Mouse (Mus musculus): ENCODE measurements around the gene Wfdc21. TPM values are rescaled to one million over a fixed set of nuclear protein-coding genes. Genes with fewer than 3 reads are reported as not detected.

Gene Wfdc21
- polyA plus RNA-seq, 1 experiment from 2014 or later, result not detected

DNA sequence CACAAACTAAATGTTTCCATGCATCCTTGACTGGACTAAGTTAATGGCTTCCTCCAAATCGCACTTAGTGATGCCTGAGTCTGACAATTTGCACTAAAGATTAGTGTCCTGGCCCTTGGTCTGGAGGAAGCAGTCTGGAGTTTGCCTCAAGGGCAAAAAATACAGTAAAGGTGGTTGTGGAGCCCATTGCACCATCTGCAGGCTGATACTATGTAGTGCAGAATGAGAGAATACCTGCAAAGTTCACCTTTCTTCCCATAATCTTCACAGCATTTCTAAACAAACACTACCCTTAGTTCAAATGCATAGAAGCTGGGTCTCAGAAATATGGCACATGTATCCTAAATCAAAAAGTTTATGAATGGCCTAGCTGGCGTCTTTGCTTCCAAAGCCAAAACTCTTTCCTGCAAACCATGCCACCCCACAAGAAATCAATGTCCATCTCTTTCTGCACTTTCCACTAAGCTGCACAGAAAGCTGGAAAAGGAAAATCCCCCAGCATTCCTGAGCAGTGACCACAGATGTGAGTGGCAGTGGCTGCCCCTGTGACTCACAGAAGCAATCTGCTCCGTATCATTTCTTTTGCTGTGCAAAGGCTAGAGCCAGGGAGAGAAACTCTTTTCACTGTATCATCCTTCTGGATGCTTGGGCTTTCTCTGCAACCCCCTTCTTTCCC lies 17.8 kb upstream of the Wfdc21 start:
- Histone ChIP-seq H3K9ac (ENCODE audit: low read length) (no peak overlapping the region), H3K4me1 (ENCODE audit: control insufficient read depth in 2 of 2, insufficient read depth in 2 of 2, low read length in 2 of 2) (no peaks in the 10 kb centered on the region), H3K4me2 (ENCODE audit: low read length) (no peak overlapping the region), H3K36me3 (ENCODE audit: control insufficient read depth, insufficient read depth, low read length) (no peaks in the 10 kb centered on the region), H3K27ac (replicated peaks in 1 of 2; ENCODE audit: control insufficient read depth in 1 of 2, insufficient read depth in 1 of 2, low read depth in 2 of 2, low read length in 2 of 2) (no peak overlapping the region), H3K27me3 (ENCODE audit: control insufficient read depth, insufficient read depth, low read length) (no peaks in the 10 kb centered on the region), H3K4me3 (ENCODE audit: control insufficient read depth in 1 of 2, insufficient read depth in 1 of 2, low read depth in 1 of 2, low read length in 2 of 2) (no peak overlapping the region), H3K9me3 (ENCODE audit: control insufficient read depth, low read length) (peaks cover 3% of the 10 kb centered on the region)
- WGBS, result 50% methylated on average over 3 of the region's 3 CpGs
- no peak for ATAC-seq (ENCODE audit: insufficient number of reproducible peaks, insufficient read depth, low FRiP score, low read depth)

DNA sequence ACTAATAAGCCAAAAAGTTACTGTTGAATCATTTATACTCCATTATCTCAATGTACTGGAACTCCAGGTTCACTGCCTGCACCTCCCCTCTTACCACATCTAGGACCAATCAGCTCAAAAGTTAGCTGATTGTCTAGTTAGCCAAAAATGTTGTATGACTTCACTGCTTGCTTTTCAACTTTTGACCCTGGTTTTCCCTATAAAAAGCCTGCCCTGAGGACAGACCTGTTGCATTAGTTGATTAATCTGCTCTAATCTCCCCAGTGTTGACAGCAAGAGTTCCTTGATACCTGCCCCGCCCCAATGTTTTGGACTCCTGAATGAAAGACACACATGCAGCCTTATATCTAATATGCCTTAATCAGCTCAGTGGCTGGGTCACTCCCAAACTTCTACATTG lies 15.6 kb upstream of the Wfdc21 start:
- Histone ChIP-seq H3K4me3 (ENCODE audit: control insufficient read depth in 1 of 2, insufficient read depth in 1 of 2, low read depth in 1 of 2, low read length in 2 of 2) (no peak overlapping the region), H3K9me3 (ENCODE audit: control insufficient read depth, low read length) (peaks cover 4% of the 10 kb centered on the region), H3K27ac (replicated peaks in 1 of 2; ENCODE audit: control insufficient read depth in 1 of 2, insufficient read depth in 1 of 2, low read depth in 2 of 2, low read length in 2 of 2) (no peak overlapping the region), H3K27me3 (ENCODE audit: control insufficient read depth, insufficient read depth, low read length) (no peaks in the 10 kb centered on the region), H3K9ac (ENCODE audit: low read length) (no peak overlapping the region), H3K36me3 (ENCODE audit: control insufficient read depth, insufficient read depth, low read length) (no peaks in the 10 kb centered on the region), H3K4me2 (ENCODE audit: low read length) (no peak overlapping the region), H3K4me1 (ENCODE audit: control insufficient read depth in 2 of 2, insufficient read depth in 2 of 2, low read length in 2 of 2) (no peaks in the 10 kb centered on the region)
- 67% methylated on average over 1 of the region's 1 CpGs for WGBS
- ATAC-seq (ENCODE audit: insufficient number of reproducible peaks, insufficient read depth, low FRiP score, low read depth), result no peak

DNA sequence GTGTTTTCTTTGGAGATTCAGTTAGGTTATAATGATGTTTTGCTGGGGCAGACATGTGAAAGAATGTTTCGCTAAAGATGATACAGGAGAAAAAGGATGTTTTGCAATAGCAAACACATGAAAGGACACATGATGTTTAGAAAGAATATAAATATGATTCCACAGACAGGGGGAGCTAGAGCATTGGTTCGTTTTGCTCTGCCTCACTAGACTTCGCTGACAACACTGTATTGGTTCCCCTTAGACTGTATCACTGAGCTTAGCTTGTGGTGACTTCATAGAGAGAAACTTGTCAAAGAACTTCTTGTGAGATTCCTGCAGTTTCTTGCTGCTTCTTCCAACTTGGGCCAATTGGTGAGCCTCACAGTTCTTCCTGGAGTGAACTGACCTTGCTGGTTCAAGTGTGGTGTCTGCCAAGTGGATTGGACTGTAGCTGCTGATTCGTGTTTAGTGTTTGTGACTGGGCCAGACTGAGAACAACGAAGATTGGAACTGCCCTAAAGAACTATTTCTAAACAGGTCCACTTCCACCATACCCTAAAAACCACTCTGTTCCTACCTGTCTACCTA lies 13.6 kb upstream of the Wfdc21 start:
- Histone ChIP-seq H3K4me1 (ENCODE audit: control insufficient read depth in 2 of 2, insufficient read depth in 2 of 2, low read length in 2 of 2) (no peaks in the 10 kb centered on the region), H3K9ac (ENCODE audit: low read length) (no peak overlapping the region), H3K36me3 (ENCODE audit: control insufficient read depth, insufficient read depth, low read length) (no peaks in the 10 kb centered on the region), H3K27ac (replicated peaks in 1 of 2; ENCODE audit: control insufficient read depth in 1 of 2, insufficient read depth in 1 of 2, low read depth in 2 of 2, low read length in 2 of 2) (no peak overlapping the region), H3K9me3 (ENCODE audit: control insufficient read depth, low read length) (peaks cover 4% of the 10 kb centered on the region), H3K4me2 (ENCODE audit: low read length) (no peak overlapping the region), H3K4me3 (ENCODE audit: control insufficient read depth in 1 of 2, insufficient read depth in 1 of 2, low read depth in 1 of 2, low read length in 2 of 2) (no peak overlapping the region), H3K27me3 (ENCODE audit: control insufficient read depth, insufficient read depth, low read length) (peaks cover 5% of the 10 kb centered on the region; the same call in 1 of the 2 replicates)
- ATAC-seq (ENCODE audit: insufficient number of reproducible peaks, insufficient read depth, low FRiP score, low read depth), result no peak
- WGBS, result 72% methylated on average over 5 of the region's 5 CpGs

DNA sequence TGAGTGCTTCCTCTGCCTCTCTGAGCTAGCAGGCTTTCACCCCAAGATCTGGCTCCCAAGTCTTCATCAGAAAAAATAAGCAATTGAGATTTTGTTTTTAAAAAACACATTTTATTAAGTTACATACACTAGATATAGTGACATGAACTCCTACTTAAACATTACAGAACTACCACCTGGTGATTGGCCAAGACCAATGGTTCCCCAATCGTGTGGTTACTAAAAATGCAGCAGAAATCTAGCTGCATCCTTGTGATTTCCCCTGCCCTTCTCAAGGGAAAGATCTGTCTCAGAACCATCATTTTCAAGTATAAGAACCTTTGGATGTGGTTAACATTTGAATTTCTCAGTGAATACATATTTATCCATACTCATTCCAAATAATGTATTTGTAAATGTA lies 12.5 kb upstream of the Wfdc21 start:
- peaks cover 4% of the 10 kb centered on the region for H3K9me3 ChIP-seq (ENCODE audit: control insufficient read depth, low read length)
- H3K27ac ChIP-seq (replicated peaks in 1 of 2; ENCODE audit: control insufficient read depth in 1 of 2, insufficient read depth in 1 of 2, low read depth in 2 of 2, low read length in 2 of 2), result no peak overlapping the region
- no peak for ATAC-seq (ENCODE audit: insufficient number of reproducible peaks, insufficient read depth, low FRiP score, low read depth)
- no peaks in the 10 kb centered on the region for H3K4me1 ChIP-seq (ENCODE audit: control insufficient read depth in 2 of 2, insufficient read depth in 2 of 2, low read length in 2 of 2)
- H3K4me3 ChIP-seq (ENCODE audit: control insufficient read depth in 1 of 2, insufficient read depth in 1 of 2, low read depth in 1 of 2, low read length in 2 of 2), result no peak overlapping the region
- H3K4me2 ChIP-seq (ENCODE audit: low read length), result no peak overlapping the region
- 65% methylated on average over 1 of the region's 1 CpGs for WGBS
- H3K36me3 ChIP-seq (ENCODE audit: control insufficient read depth, insufficient read depth, low read length), result no peaks in the 10 kb centered on the region
- peaks cover 5% of the 10 kb centered on the region; the same call in 1 of the 2 replicates for H3K27me3 ChIP-seq (ENCODE audit: control insufficient read depth, insufficient read depth, low read length)
- no peak overlapping the region for H3K9ac ChIP-seq (ENCODE audit: low read length)

DNA sequence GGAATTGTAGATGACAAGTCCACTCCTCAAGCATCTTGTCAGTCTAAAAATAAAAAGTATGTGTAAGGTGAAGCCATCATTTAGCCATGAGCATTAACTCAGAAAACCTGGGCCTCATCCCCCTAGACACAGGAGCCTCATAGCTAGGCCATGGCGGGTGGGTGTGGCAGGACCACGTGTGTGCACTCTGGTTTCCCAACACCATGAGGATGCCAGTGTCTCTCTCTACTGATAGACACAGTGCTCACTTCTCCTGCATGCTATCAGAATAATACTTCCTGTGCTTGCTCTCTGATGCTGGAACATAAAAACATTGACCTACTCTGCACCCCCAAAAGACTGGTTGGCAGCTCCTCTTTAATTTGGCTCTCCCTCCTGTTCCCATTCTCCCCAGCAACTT lies 10.9 kb upstream of the Wfdc21 start:
- WGBS, result 52% methylated on average over 2 of the region's 2 CpGs

DNA sequence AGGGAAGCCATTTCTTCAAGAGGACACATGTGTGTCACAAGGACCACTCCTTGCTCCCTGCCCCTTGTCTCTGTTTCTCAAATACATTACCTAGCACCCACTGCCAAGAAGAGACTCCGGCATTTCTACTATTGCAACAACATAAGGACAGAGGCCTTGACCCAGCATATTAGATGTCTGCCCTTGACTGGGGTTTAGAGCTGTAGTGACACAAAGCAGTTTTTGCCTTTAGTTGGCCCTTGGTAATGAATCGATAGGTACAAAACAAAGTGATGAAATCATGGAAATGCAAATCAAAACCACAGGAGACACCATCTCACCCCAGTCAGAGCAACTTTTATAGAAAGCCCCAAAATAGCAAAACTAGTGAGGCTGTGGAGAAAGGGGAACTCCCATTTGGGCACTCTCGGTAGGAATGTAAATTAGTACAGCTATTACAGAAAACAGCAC lies 9.6 kb upstream of the Wfdc21 start:
- H3K9ac ChIP-seq (ENCODE audit: low read length), result no peak overlapping the region
- no peaks in the 10 kb centered on the region for H3K4me1 ChIP-seq (ENCODE audit: control insufficient read depth in 2 of 2, insufficient read depth in 2 of 2, low read length in 2 of 2)
- WGBS, result 75% methylated on average over 3 of the region's 3 CpGs
- H3K4me2 ChIP-seq (ENCODE audit: low read length), result no peak overlapping the region
- H3K27me3 ChIP-seq (ENCODE audit: control insufficient read depth, insufficient read depth, low read length), result peaks cover 15% of the 10 kb centered on the region; the same call in 1 of the 2 replicates
- H3K9me3 ChIP-seq (ENCODE audit: control insufficient read depth, low read length), result peaks cover 4% of the 10 kb centered on the region
- no peak overlapping the region for H3K4me3 ChIP-seq (ENCODE audit: control insufficient read depth in 1 of 2, insufficient read depth in 1 of 2, low read depth in 1 of 2, low read length in 2 of 2)
- no peaks in the 10 kb centered on the region for H3K36me3 ChIP-seq (ENCODE audit: control insufficient read depth, insufficient read depth, low read length)
- ATAC-seq (ENCODE audit: insufficient number of reproducible peaks, insufficient read depth, low FRiP score, low read depth), result no peak
- H3K27ac ChIP-seq (replicated peaks in 1 of 2; ENCODE audit: control insufficient read depth in 1 of 2, insufficient read depth in 1 of 2, low read depth in 2 of 2, low read length in 2 of 2), result no peak overlapping the region

More for the DNA sequence above, 10.9 kb upstream of the Wfdc21 start:
- ATAC-seq (ENCODE audit: insufficient number of reproducible peaks, insufficient read depth, low FRiP score, low read depth), result no peak
- Histone ChIP-seq H3K4me3 (ENCODE audit: control insufficient read depth in 1 of 2, insufficient read depth in 1 of 2, low read depth in 1 of 2, low read length in 2 of 2) (no peak overlapping the region), H3K9me3 (ENCODE audit: control insufficient read depth, low read length) (peaks cover 4% of the 10 kb centered on the region), H3K27ac (replicated peaks in 1 of 2; ENCODE audit: control insufficient read depth in 1 of 2, insufficient read depth in 1 of 2, low read depth in 2 of 2, low read length in 2 of 2) (no peak overlapping the region), H3K27me3 (ENCODE audit: control insufficient read depth, insufficient read depth, low read length) (peaks cover 8% of the 10 kb centered on the region; the same call in 1 of the 2 replicates), H3K36me3 (ENCODE audit: control insufficient read depth, insufficient read depth, low read length) (no peaks in the 10 kb centered on the region), H3K9ac (ENCODE audit: low read length) (no peak overlapping the region), H3K4me1 (ENCODE audit: control insufficient read depth in 2 of 2, insufficient read depth in 2 of 2, low read length in 2 of 2) (no peaks in the 10 kb centered on the region), H3K4me2 (ENCODE audit: low read length) (no peak overlapping the region)

DNA sequence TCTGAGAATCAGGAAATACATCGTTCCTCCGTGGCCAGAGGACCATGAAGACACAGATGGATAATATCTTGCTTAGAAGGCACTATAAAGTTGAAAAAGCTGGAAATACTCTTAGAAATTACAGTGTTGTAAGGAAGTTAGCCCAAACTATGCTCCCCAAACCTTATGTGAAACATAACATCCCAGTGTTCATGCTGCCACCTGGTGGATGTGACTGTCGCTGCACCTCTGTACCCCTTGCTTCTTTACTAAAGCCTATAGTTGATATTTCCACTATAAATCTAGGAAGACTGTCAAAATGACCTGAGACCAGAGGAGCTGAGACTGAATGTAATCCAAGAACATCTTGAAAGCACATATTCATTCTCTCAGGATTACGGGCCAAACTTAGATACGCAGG lies 7.5 kb upstream of the Wfdc21 start:
- no peak overlapping the region for H3K27ac ChIP-seq (replicated peaks in 1 of 2; ENCODE audit: control insufficient read depth in 1 of 2, insufficient read depth in 1 of 2, low read depth in 2 of 2, low read length in 2 of 2)
- H3K9me3 ChIP-seq (ENCODE audit: control insufficient read depth, low read length), result no peaks in the 10 kb centered on the region
- H3K9ac ChIP-seq (ENCODE audit: low read length), result no peak overlapping the region
- no peaks in the 10 kb centered on the region for H3K4me1 ChIP-seq (ENCODE audit: control insufficient read depth in 2 of 2, insufficient read depth in 2 of 2, low read length in 2 of 2)
- ATAC-seq (ENCODE audit: insufficient number of reproducible peaks, insufficient read depth, low FRiP score, low read depth), result no peak
- H3K36me3 ChIP-seq (ENCODE audit: control insufficient read depth, insufficient read depth, low read length), result no peaks in the 10 kb centered on the region
- WGBS, result 17% methylated on average over 5 of the region's 5 CpGs
- no peak overlapping the region for H3K4me3 ChIP-seq (ENCODE audit: control insufficient read depth in 1 of 2, insufficient read depth in 1 of 2, low read depth in 1 of 2, low read length in 2 of 2)
- no peak overlapping the region for H3K4me2 ChIP-seq (ENCODE audit: low read length)
- H3K27me3 ChIP-seq (ENCODE audit: control insufficient read depth, insufficient read depth, low read length), result peaks cover 24% of the 10 kb centered on the region
